Mouse (Mus musculus) T-helper 2 cell (primary cell): ENCODE measurements around the gene Lmln.
"Not testable (repeated sequence)": the region's sequence is repeated elsewhere in the genome, so short reads cannot be mapped to it uniquely, and the experiment has no call there.

Source experiments
- in situ Hi-C: fragments of 300-600 bp; cut with MboI, MseI; formaldehyde crosslinking; loops from one replicate; pipeline ENCODE4 v1.15.1; 2025; ENCODE audit warnings: high pct_unique_total_duplicates

Gene Lmln

GRCm38 (mm10) chr16:33062024-33062681 is at the start of gene Lmln:
TSS of gene Lmln (plus strand) at chr16:33062521.
- in situ Hi-C loops = loop anchor here (10.0 kb wide), 1 partner anchor 1977 kb away; the partner anchor contains the start of gene Xxylt1

GRCm38 (mm10) chr16:33013801-33014200 is 48.5 kb upstream of the Lmln start:
- in situ Hi-C loops = no loop called here

- in situ Hi-C loops = no loop called here
Measured at GRCm38 (mm10) chr16:33014921-33015320, 47.4 kb upstream of the Lmln start.

- in situ Hi-C loops = no loop called here
Measured at GRCm38 (mm10) chr16:33015396-33015907, 46.9 kb upstream of the Lmln start.

GRCm38 (mm10) chr16:33015986-33016385 is 46.3 kb upstream of the Lmln start:
- in situ Hi-C loops = no loop called here

- in situ Hi-C loops = no loop called here
Measured at GRCm38 (mm10) chr16:33017677-33018349, 44.5 kb upstream of the Lmln start.

- in situ Hi-C loops = no loop called here
Measured at GRCm38 (mm10) chr16:33019117-33019770, 43.1 kb upstream of the Lmln start.

- in situ Hi-C loops = loop anchor here (5.0 to 10.0 kb wide), 2 partner anchors 133 to 204 kb away; no protein-coding TSS in a partner anchor
Measured at GRCm38 (mm10) chr16:33021381-33021780, 40.9 kb upstream of the Lmln start.

- in situ Hi-C loops = loop anchor here (5.0 to 10.0 kb wide), 2 partner anchors 131 to 206 kb away; no protein-coding TSS in a partner anchor
Measured at GRCm38 (mm10) chr16:33023750-33024149, 38.6 kb upstream of the Lmln start.

- in situ Hi-C loops = loop anchor here (5.0 to 10.0 kb wide), 2 partner anchors 130 to 207 kb away; no protein-coding TSS in a partner anchor
Measured at GRCm38 (mm10) chr16:33024456-33025104, 37.7 kb upstream of the Lmln start.

- in situ Hi-C loops = loop anchor here (10.0 kb wide), 1 partner anchor 128 kb away; no protein-coding TSS in a partner anchor
Measured at GRCm38 (mm10) chr16:33026357-33026756, 36.0 kb upstream of the Lmln start.

- in situ Hi-C loops = no loop called here
Measured at GRCm38 (mm10) chr16:33036006-33036405, 26.3 kb upstream of the Lmln start.

GRCm38 (mm10) chr16:33042682-33043081 is 19.6 kb upstream of the Lmln start:
- in situ Hi-C loops = no loop called here

- in situ Hi-C loops = no loop called here
Measured at GRCm38 (mm10) chr16:33043268-33043667, 19.1 kb upstream of the Lmln start.

GRCm38 (mm10) chr16:33048004-33048403 is 14.3 kb upstream of the Lmln start:
- in situ Hi-C loops = loop anchor here (5.0 kb wide), 1 partner anchor 101 kb away; no protein-coding TSS in a partner anchor

GRCm38 (mm10) chr16:33048686-33049085 is 13.6 kb upstream of the Lmln start:
- in situ Hi-C loops = loop anchor here (5.0 kb wide), 1 partner anchor 101 kb away; no protein-coding TSS in a partner anchor

GRCm38 (mm10) chr16:33049809-33050208 is 12.5 kb upstream of the Lmln start:
- in situ Hi-C loops = loop anchor here (5.0 kb wide), 1 partner anchor 103 kb away; no protein-coding TSS in a partner anchor

GRCm38 (mm10) chr16:33053141-33053540 is 9.2 kb upstream of the Lmln start:
- in situ Hi-C loops = no loop called here

- in situ Hi-C loops = not testable (repeated sequence)
Measured at GRCm38 (mm10) chr16:33054927-33055326, 7.4 kb upstream of the Lmln start.

GRCm38 (mm10) chr16:33055655-33056054 is 6.7 kb upstream of the Lmln start:
- in situ Hi-C loops = no loop called here

- in situ Hi-C loops = no loop called here
Measured at GRCm38 (mm10) chr16:33056095-33056785, 6.1 kb upstream of the Lmln start, which contains the start of the genes Iqcg and Rpl35a. TSS of gene Iqcg (minus strand) at chr16:33056218. TSS of gene Rpl35a (plus strand) at chr16:33056453.
